ENCODE assay signal across 8 mouse cellular contexts in genomic region chr10:42274712-42275400, GRCm38 (mm10). TPM values are rescaled to one million over a fixed set of nuclear protein-coding genes. Genes with fewer than 3 reads are reported as not detected.
DNase-seq lines count a peak whose midpoint lies in the region; ATAC-seq and TF ChIP-seq lines count a peak whose summit lies in the region.

No protein-coding gene starts in this region.

- WGBS in embryonic facial prominence, embryonic 10.5 days: 1% methylated on average over 65 of the region's 65 CpGs
- WGBS in hindbrain, embryonic 11.5 days: under 1% methylated on average over 46 of the region's 65 CpGs
- WGBS in limb, embryonic 14.5 days: 2% methylated on average over 54 of the region's 65 CpGs
- 1% methylated on average over 65 of the region's 65 CpGs for WGBS in neural tube, embryonic 12.5 days

- no peak for TF ChIP-seq POLR2A in limb, embryonic 14.5 days (IDR thresholded peaks at IDR 0.05; ENCODE audit: borderline replicate concordance, extremely low read depth, insufficient read depth, insufficient read length)

- peaks cover 39% of the 10 kb centered on the region for H3K27me3 ChIP-seq in E14TG2a.4 (ENCODE audit: insufficient read depth, low read length)
- peaks cover 29% of the 10 kb centered on the region for H3K27me3 ChIP-seq in embryonic facial prominence, embryonic 10.5 days (replicated peaks; ENCODE audit: low read depth, poor library complexity, severe bottlenecking)
- peaks cover 14% of the 10 kb centered on the region for H3K27me3 ChIP-seq in hindbrain, embryonic 11.5 days (ENCODE audit: control insufficient read depth, insufficient read depth, low read length)
- no peaks in the 10 kb centered on the region for H3K27me3 ChIP-seq in limb, embryonic 14.5 days (ENCODE audit: control insufficient read depth, insufficient read depth, low read length)
- H3K27me3 ChIP-seq in neural tube, embryonic 12.5 days (replicated peaks): peaks cover 12% of the 10 kb centered on the region

- DNase-seq in CD4-positive, CD25-positive, alpha-beta regulatory T cell, adult 2 months (ENCODE audit: low read depth, low spot score): peak; percentile 53
- DNase-seq in embryonic facial prominence, embryonic 10.5 days (ENCODE audit: low spot score): peak; percentile 62
- DNase-seq in hindbrain, embryonic 11.5 days (ENCODE audit: low spot score): no peak
- DNase-seq in limb, embryonic 14.5 days (ENCODE audit: low spot score): no peak
- DNase-seq in thymus, postnatal 25 days: peak; percentile 59

- peak overlapping the region; percentile 73 for H3K9ac ChIP-seq in hindbrain, embryonic 11.5 days (ENCODE audit: low read depth, low read length)
- peak overlapping the region; percentile 77 for H3K9ac ChIP-seq in limb, embryonic 14.5 days (ENCODE audit: low read depth, low read length, severe bottlenecking)
- H3K9ac ChIP-seq in neural tube, embryonic 12.5 days: peak overlapping the region; percentile 78

- ATAC-seq in CD4-positive, CD25-positive, alpha-beta regulatory T cell, adult 4 months: no peak
- no peak for ATAC-seq in hindbrain, embryonic 11.5 days (ENCODE audit: low FRiP score)
- ATAC-seq in limb, embryonic 14.5 days (ENCODE audit: low FRiP score, low read depth): no peak
- ATAC-seq in neural tube, embryonic 12.5 days (ENCODE audit: low FRiP score, low read depth): no peak

- H3K27ac ChIP-seq in embryonic facial prominence, embryonic 10.5 days (replicated peaks): peak overlapping the region; percentile 95
- H3K27ac ChIP-seq in hindbrain, embryonic 11.5 days (ENCODE audit: low read depth, low read length): no peak overlapping the region
- peak overlapping the region; percentile 97; the same call in 1 of the 2 replicates for H3K27ac ChIP-seq in limb, embryonic 14.5 days (replicated peaks; ENCODE audit: low read depth, low read length)
- H3K27ac ChIP-seq in neural tube, embryonic 12.5 days: no peak overlapping the region

- H3K4me2 ChIP-seq in hindbrain, embryonic 11.5 days (replicated peaks; ENCODE audit: low read depth, low read length): peak overlapping the region; percentile 98
- H3K4me2 ChIP-seq in limb, embryonic 14.5 days (replicated peaks; ENCODE audit: low read depth, low read length, severe bottlenecking): peak overlapping the region; percentile 97
- peak overlapping the region; percentile 98 for H3K4me2 ChIP-seq in neural tube, embryonic 12.5 days (replicated peaks)

- H3K36me3 ChIP-seq in E14TG2a.4 (ENCODE audit: insufficient read depth, low read length): peaks cover 40% of the 10 kb centered on the region
- H3K36me3 ChIP-seq in embryonic facial prominence, embryonic 10.5 days (replicated peaks): no peaks in the 10 kb centered on the region; the same call in 1 of the 2 replicates
- H3K36me3 ChIP-seq in hindbrain, embryonic 11.5 days (ENCODE audit: control insufficient read depth, insufficient read depth, low read length): no peaks in the 10 kb centered on the region
- peaks cover 17% of the 10 kb centered on the region for H3K36me3 ChIP-seq in limb, embryonic 14.5 days (ENCODE audit: control insufficient read depth, insufficient read depth, low read length)
- no peaks in the 10 kb centered on the region for H3K36me3 ChIP-seq in neural tube, embryonic 12.5 days

- no peak for TF ChIP-seq CTCF in E14TG2a.4 (conservative IDR thresholded peaks at IDR 0.05; ENCODE audit: low read length)

- no peaks in the 10 kb centered on the region for H3K9me3 ChIP-seq in E14TG2a.4 (ENCODE audit: low read length)
- H3K9me3 ChIP-seq in embryonic facial prominence, embryonic 10.5 days: no peaks in the 10 kb centered on the region
- no peaks in the 10 kb centered on the region for H3K9me3 ChIP-seq in hindbrain, embryonic 11.5 days (ENCODE audit: control insufficient read depth, low read length)
- no peaks in the 10 kb centered on the region for H3K9me3 ChIP-seq in limb, embryonic 14.5 days (ENCODE audit: control insufficient read depth, low read length)
- no peaks in the 10 kb centered on the region for H3K9me3 ChIP-seq in neural tube, embryonic 12.5 days

- peaks cover 46% of the 10 kb centered on the region for H3K4me1 ChIP-seq in E14TG2a.4 (replicated peaks; ENCODE audit: low read depth, low read length)
- H3K4me1 ChIP-seq in embryonic facial prominence, embryonic 10.5 days: peaks cover 58% of the 10 kb centered on the region
- peaks cover 5% of the 10 kb centered on the region; the same call in 1 of the 2 replicates for H3K4me1 ChIP-seq in hindbrain, embryonic 11.5 days (replicated peaks; ENCODE audit: control insufficient read depth, insufficient read depth, low read length)
- peaks cover 35% of the 10 kb centered on the region for H3K4me1 ChIP-seq in limb, embryonic 14.5 days (ENCODE audit: control insufficient read depth, insufficient read depth, low read length)
- peaks cover 36% of the 10 kb centered on the region for H3K4me1 ChIP-seq in neural tube, embryonic 12.5 days

- peak overlapping the region; percentile 90 for H3K4me3 ChIP-seq in E14TG2a.4 (replicated peaks; ENCODE audit: low read length)
- H3K4me3 ChIP-seq in embryonic facial prominence, embryonic 10.5 days: peak overlapping the region; percentile 89
- peak overlapping the region; percentile 79 for H3K4me3 ChIP-seq in hindbrain, embryonic 11.5 days (ENCODE audit: low read depth, low read length)
- H3K4me3 ChIP-seq in limb, embryonic 14.5 days (replicated peaks; ENCODE audit: low read length): peak overlapping the region; percentile 85
- H3K4me3 ChIP-seq in neural tube, embryonic 12.5 days: peak overlapping the region; percentile 80

RNA-seq across cellular contexts. Expression of gene Foxo3, which starts 1.7 kb away (rescaled TPM):
- polyA plus RNA-seq in CD4-positive, CD25-positive, alpha-beta regulatory T cell, adult 4 months (2017; shearing (Covaris generic)): 10 to 100 TPM in 1 of 2 experiments, 1 to 10 TPM in 1; 8.6 to 12.8 TPM
- polyA plus RNA-seq in embryonic facial prominence, embryonic 10.5 days (2016; fragmentation: Nextera tagmentation; extraction: Ambion mirVana): 2.8 and 3.3 TPM in 2 replicates
- polyA plus RNA-seq in hindbrain, embryonic 11.5 days (2014; fragmentation: Nextera tagmentation; extraction: Ambion mirVana): 3.6 and 5.0 TPM in 2 replicates
- polyA plus RNA-seq in limb, embryonic 14.5 days (2012; rRNA removed): 16.6 and 23.4 TPM in 2 replicates
- 10.8 and 11.7 TPM in 2 replicates for polyA plus RNA-seq in limb, embryonic 14.5 days (2014; fragmentation: Nextera tagmentation; extraction: Ambion mirVana)
- polyA plus RNA-seq in neural tube, embryonic 12.5 days (2016; fragmentation: Nextera tagmentation; extraction: Ambion mirVana): 3.4 and 4.3 TPM in 2 replicates

Comparison
In these comparisons a context has a peak if more than half of its experiments do, and no peak if none do; other contexts are left out.
1. DNase-seq: peak in CD4-positive, CD25-positive, alpha-beta regulatory T cell, adult 2 months (single experiment), embryonic facial prominence, embryonic 10.5 days (single experiment) and thymus, postnatal 25 days (single experiment); none in hindbrain, embryonic 11.5 days (single experiment) and limb, embryonic 14.5 days (single experiment).
2. H3K27ac ChIP-seq: peak in embryonic facial prominence, embryonic 10.5 days (single experiment) and limb, embryonic 14.5 days (single experiment); none in hindbrain, embryonic 11.5 days (single experiment) and neural tube, embryonic 12.5 days (single experiment).
3. Peak in every context shown above with its lines, with median percentiles within 50 percentile points of each other: H3K4me3 ChIP-seq, H3K4me2 ChIP-seq and H3K9ac ChIP-seq.